Mouse (Mus musculus) bone marrow, adult 2 months (tissue): ENCODE results near the gene Gm10142.
"Not testable (repeated sequence)": the region's sequence is repeated elsewhere in the genome, so short reads cannot be mapped to it uniquely, and the experiment has no call there.

Experiments
- CTCF ChIP-seq: fragments of 200-500 bp; IDR thresholded peaks from 2 replicates; pipeline ENCODE4 v1.5.1; 2011; ENCODE audit warnings: low read length, control low read depth; ENCODE audit not compliant: control insufficient read depth, insufficient read depth
- POLR2A ChIP-seq: fragments of 200-500 bp; IDR thresholded peaks from 2 replicates; pipeline ENCODE4 v1.6.1; 2011; ENCODE audit warnings: low read depth, mild to moderate bottlenecking, control low read depth, low read length, borderline replicate concordance; ENCODE audit not compliant: control insufficient read depth

DNA sequence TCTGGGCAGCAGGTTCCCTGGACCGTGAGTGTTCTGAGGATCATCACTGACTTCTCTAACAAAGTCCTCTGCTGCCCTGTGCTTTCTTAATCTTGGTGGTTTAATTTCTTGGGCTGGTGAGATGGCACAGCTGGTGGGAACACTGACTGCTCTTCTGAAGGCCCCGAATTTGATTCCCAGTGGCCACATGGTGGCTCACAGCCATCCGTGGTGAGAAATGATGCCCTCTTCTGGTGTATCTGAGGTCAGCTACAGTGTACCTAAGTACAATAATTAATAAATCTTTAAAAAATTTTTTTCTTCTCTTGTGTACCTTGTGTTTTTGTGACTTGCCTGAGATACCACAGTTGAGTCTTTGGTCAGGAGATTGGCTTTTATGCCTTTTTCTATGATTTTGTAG lies 36.7 kb downstream of the Gm10142 start:
- TF ChIP-seq CTCF, POLR2A: not testable (repeated sequence)
